Comparison of ENCODE assay signal across 20 mouse cellular contexts in the genomic region with DNA sequence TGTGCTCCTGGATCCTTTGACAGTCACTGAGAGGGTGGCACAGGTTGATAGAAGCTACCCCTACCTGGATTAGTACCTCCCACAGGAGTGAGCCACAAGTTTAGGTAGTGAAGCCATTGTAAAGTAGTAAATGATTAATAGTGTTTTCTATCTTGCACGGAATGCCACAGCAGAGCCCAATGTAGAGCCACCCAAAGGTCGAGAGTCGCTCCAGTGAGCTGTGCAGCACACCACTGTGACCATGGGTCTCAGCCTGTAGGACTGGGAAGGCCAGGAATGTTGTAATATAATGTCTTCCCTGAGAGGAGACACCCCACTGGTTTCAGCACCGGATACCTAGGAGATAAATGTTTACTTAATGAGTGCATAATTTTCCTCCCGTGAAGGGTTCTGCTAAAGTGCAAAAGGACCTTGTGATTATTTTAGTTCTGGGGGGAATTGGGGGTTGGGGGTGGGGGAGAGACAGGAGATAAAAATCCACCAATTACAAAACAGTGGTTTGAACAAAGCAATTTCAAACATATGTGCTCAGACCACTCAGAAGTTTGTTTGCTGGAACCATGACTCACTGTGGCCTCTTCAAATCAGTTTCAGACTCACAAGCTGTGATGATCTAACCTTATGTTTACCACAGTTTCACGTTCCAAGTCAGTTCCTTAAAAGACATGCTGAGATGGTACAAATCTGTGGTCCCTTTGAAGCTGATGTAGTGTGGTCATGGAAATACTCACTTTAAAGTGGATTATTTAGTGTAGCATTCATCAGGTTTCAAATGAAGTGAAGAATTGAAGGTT. TPM values are rescaled to one million over a fixed set of nuclear protein-coding genes. Genes with fewer than 3 reads are reported as not detected.
DNase-seq lines count a peak whose midpoint lies in the region; ATAC-seq and TF ChIP-seq lines count a peak whose summit lies in the region.
"Had no signal": no experiment of that assay in that cellular context is flagged by ENCODE, and none has a peak within 500 bp of the region (broad histone marks: within the 10 kb centered on the region; RNA-seq: fewer than 3 reads in every experiment).

No protein-coding gene starts in this region.

- H3K4me1 ChIP-seq in stomach, embryonic 15.5 days: no peaks in the 10 kb centered on the region
- H3K4me1 ChIP-seq in stomach, postnatal 0 days (replicated peaks; ENCODE audit: control insufficient read depth, insufficient read depth): no peaks in the 10 kb centered on the region
- no peaks in the 10 kb centered on the region for H3K4me1 ChIP-seq in kidney, postnatal 0 days (replicated peaks; ENCODE audit: insufficient read depth, low read length)
- H3K4me1 ChIP-seq in neural tube, embryonic 15.5 days: no peaks in the 10 kb centered on the region
- H3K4me1 ChIP-seq: embryonic facial prominence, embryonic 12.5 days; hindbrain, embryonic 15.5 days; limb, embryonic 12.5 days; liver, embryonic 13.5 days; midbrain, embryonic 12.5 days; neural tube, embryonic 13.5 days had no signal

- ATAC-seq in stomach, embryonic 15.5 days (ENCODE audit: insufficient read depth, low FRiP score, low read depth): peak; percentile 14; the same call in 1 of the 2 replicates
- no peak for ATAC-seq in stomach, postnatal 0 days (ENCODE audit: low FRiP score, low TSS enrichment)
- peak; percentile 94 for ATAC-seq in Patski
- ATAC-seq in kidney, postnatal 0 days (replicated peaks; ENCODE audit: low FRiP score, low read depth): peak; percentile 98
- ATAC-seq in neural tube, embryonic 15.5 days (ENCODE audit: low FRiP score): no peak

- H3K27ac ChIP-seq in stomach, embryonic 15.5 days: no peak overlapping the region
- H3K27ac ChIP-seq in stomach, postnatal 0 days (replicated peaks): no peak overlapping the region
- no peak overlapping the region for H3K27ac ChIP-seq in kidney, postnatal 0 days
- no peak overlapping the region for H3K27ac ChIP-seq in neural tube, embryonic 15.5 days (replicated peaks)
- H3K27ac ChIP-seq: embryonic facial prominence, embryonic 12.5 days; hindbrain, embryonic 15.5 days; limb, embryonic 12.5 days; liver, embryonic 13.5 days; midbrain, embryonic 12.5 days; neural tube, embryonic 13.5 days had no signal

- no peak for TF ChIP-seq CTCF in stomach, postnatal 0 days (IDR thresholded peaks at IDR 0.05; ENCODE audit: low read depth)
- no peak for TF ChIP-seq CTCF in Patski (IDR thresholded peaks at IDR 0.05)
- TF ChIP-seq CTCF in kidney, postnatal 0 days (IDR thresholded peaks at IDR 0.05; ENCODE audit: low read depth): no peak

- no peak overlapping the region for H3K9ac ChIP-seq in stomach, embryonic 15.5 days
- H3K9ac ChIP-seq in stomach, postnatal 0 days (ENCODE audit: low read length): no peak overlapping the region
- no peak overlapping the region for H3K9ac ChIP-seq in kidney, postnatal 0 days (ENCODE audit: low read depth, low read length)
- no peak overlapping the region for H3K9ac ChIP-seq in neural tube, embryonic 15.5 days (replicated peaks)
- H3K9ac ChIP-seq: embryonic facial prominence, embryonic 12.5 days; hindbrain, embryonic 15.5 days; limb, embryonic 12.5 days; liver, embryonic 13.5 days; midbrain, embryonic 12.5 days; neural tube, embryonic 13.5 days had no signal

- in situ Hi-C loops in Patski (cut with MboI; ENCODE audit: low pct_unique_long_range_greater_than_20kb): no loop called here

- no peaks in the 10 kb centered on the region for H3K9me3 ChIP-seq in stomach, embryonic 15.5 days
- H3K9me3 ChIP-seq in stomach, postnatal 0 days (ENCODE audit: control insufficient read depth, low read length): no peaks in the 10 kb centered on the region; the same call in 1 of the 2 replicates
- no peaks in the 10 kb centered on the region for H3K9me3 ChIP-seq in kidney, postnatal 0 days (replicated peaks; ENCODE audit: low read length)
- no peaks in the 10 kb centered on the region for H3K9me3 ChIP-seq in neural tube, embryonic 15.5 days (replicated peaks)
- H3K9me3 ChIP-seq: embryonic facial prominence, embryonic 12.5 days; hindbrain, embryonic 15.5 days; limb, embryonic 12.5 days; liver, embryonic 13.5 days; midbrain, embryonic 12.5 days; neural tube, embryonic 13.5 days had no signal

- peaks cover 37% of the 10 kb centered on the region for H3K36me3 ChIP-seq in stomach, embryonic 15.5 days
- H3K36me3 ChIP-seq in stomach, postnatal 0 days (ENCODE audit: control insufficient read depth, insufficient read depth, low read length): peaks cover 7% of the 10 kb centered on the region; the same call in 1 of the 2 replicates
- peaks cover 48% of the 10 kb centered on the region for H3K36me3 ChIP-seq in kidney, postnatal 0 days (ENCODE audit: insufficient read depth, low read length)
- peaks cover 58% of the 10 kb centered on the region for H3K36me3 ChIP-seq in neural tube, embryonic 15.5 days

- intact Hi-C loops in heart, postnatal 14 days (cut with DNase I): no loop called here

- H3K4me2 ChIP-seq in stomach, embryonic 15.5 days: no peak overlapping the region
- no peak overlapping the region for H3K4me2 ChIP-seq in stomach, postnatal 0 days (replicated peaks; ENCODE audit: low read depth)
- no peak overlapping the region for H3K4me2 ChIP-seq in kidney, postnatal 0 days (ENCODE audit: low read length)
- no peak overlapping the region for H3K4me2 ChIP-seq in neural tube, embryonic 15.5 days
- H3K4me2 ChIP-seq: embryonic facial prominence, embryonic 12.5 days; hindbrain, embryonic 15.5 days; limb, embryonic 12.5 days; liver, embryonic 13.5 days; midbrain, embryonic 12.5 days; neural tube, embryonic 13.5 days had no signal

- no peak for DNase-seq in stomach, postnatal 0 days (ENCODE audit: low spot score)
- DNase-seq in Patski (ENCODE audit: low read depth, low spot score): peak; percentile 70
- DNase-seq in kidney, postnatal 0 days (ENCODE audit: low spot score): peak; percentile 49
- DNase-seq in heart, postnatal 14 days: no peak
- no peak for DNase-seq in adrenal gland, adult 18-20 months (ENCODE audit: low spot score in 2 of 2)
- DNase-seq: adrenal gland, adult 2 months; cerebellum, adult 9-10 months; heart, adult 18-20 months; heart, postnatal 4 days; layer of hippocampus, adult 9-11 months; liver, embryonic 13.5 days; thymus, postnatal 36 days had no signal

- WGBS in stomach, embryonic 15.5 days: 63% methylated on average over 6 of the region's 6 CpGs
- WGBS in stomach, postnatal 0 days: 59% methylated on average over 6 of the region's 6 CpGs
- WGBS in kidney, postnatal 0 days: 35% methylated on average over 6 of the region's 6 CpGs
- WGBS in neural tube, embryonic 15.5 days: 73% methylated on average over 6 of the region's 6 CpGs

- no peak overlapping the region for H3K4me3 ChIP-seq in stomach, embryonic 15.5 days (replicated peaks)
- H3K4me3 ChIP-seq in stomach, postnatal 0 days (ENCODE audit: low read depth, low read length): no peak overlapping the region
- H3K4me3 ChIP-seq in kidney, postnatal 0 days (replicated peaks; ENCODE audit: low read depth, low read length): no peak overlapping the region
- no peak overlapping the region for H3K4me3 ChIP-seq in neural tube, embryonic 15.5 days (replicated peaks)
- H3K4me3 ChIP-seq: embryonic facial prominence, embryonic 12.5 days; hindbrain, embryonic 15.5 days; limb, embryonic 12.5 days; liver, embryonic 13.5 days; midbrain, embryonic 12.5 days; neural tube, embryonic 13.5 days had no signal

- CTCF ChIA-PET in Patski (lab: Charles Lee): interaction anchor here (1.1 to 2.8 kb wide), 4 partner anchors 15 to 131 kb away, joined by 3 to 6 read pairs (median 3); no protein-coding TSS in a partner anchor

- TF ChIP-seq EP300 in stomach, postnatal 0 days (optimal IDR thresholded peaks at IDR 0.05): no peak

- POLR2A ChIA-PET in Patski (lab: Charles Lee): no interaction called here

- no peaks in the 10 kb centered on the region for H3K27me3 ChIP-seq in stomach, embryonic 15.5 days (replicated peaks)
- H3K27me3 ChIP-seq in stomach, postnatal 0 days (ENCODE audit: control insufficient read depth, insufficient read depth, low read length): no peaks in the 10 kb centered on the region
- no peaks in the 10 kb centered on the region for H3K27me3 ChIP-seq in Patski
- no peaks in the 10 kb centered on the region for H3K27me3 ChIP-seq in kidney, postnatal 0 days (ENCODE audit: insufficient read depth, low read length)
- H3K27me3 ChIP-seq in neural tube, embryonic 15.5 days (replicated peaks): no peaks in the 10 kb centered on the region
- H3K27me3 ChIP-seq: CH12.LX; embryonic facial prominence, embryonic 12.5 days; hindbrain, embryonic 15.5 days; limb, embryonic 12.5 days; liver, embryonic 13.5 days; midbrain, embryonic 12.5 days; neural tube, embryonic 13.5 days had no signal

RNA-seq across cellular contexts. Expression of gene Mtap, which starts 40.8 kb away (rescaled TPM):
- 61.0 and 62.5 TPM in 2 replicates for polyA plus RNA-seq in stomach, embryonic 15.5 days (2015; fragmentation: Nextera tagmentation; extraction: Ambion mirVana)
- 23.5 and 23.9 TPM in 2 replicates for polyA plus RNA-seq in stomach, postnatal 0 days (2015; fragmentation: Nextera tagmentation; extraction: Ambion mirVana)
- polyA plus RNA-seq in Patski (2021): 59.4 TPM
- polyA plus RNA-seq in kidney, postnatal 0 days (2015; fragmentation: Nextera tagmentation; extraction: Ambion mirVana): 49.1 and 57.6 TPM in 2 replicates
- 27.1 and 40.4 TPM in 2 replicates for polyA plus RNA-seq in neural tube, embryonic 15.5 days (2015; fragmentation: Nextera tagmentation; extraction: Ambion mirVana)
- 10 to 100 TPM; 17.3 to 17.5 TPM for total RNA-seq in heart, postnatal 14 days (2021)
- 10 to 100 TPM; 26.4 to 44.8 TPM for total RNA-seq in adrenal gland, adult 18-20 months (2021)
- total RNA-seq: CH12.LX had no signal

Comparison
In these comparisons a context has a peak if more than half of its experiments do, and no peak if none do; other contexts are left out.
1. ATAC-seq: peak in stomach, embryonic 15.5 days (single experiment), Patski (single experiment) and kidney, postnatal 0 days (single experiment); none in stomach, postnatal 0 days (single experiment) and neural tube, embryonic 15.5 days (single experiment).
2. DNase-seq: peak in Patski (single experiment) and kidney, postnatal 0 days (single experiment); none in stomach, postnatal 0 days (single experiment), heart, postnatal 14 days (0 of 2) and adrenal gland, adult 18-20 months (0 of 2).